Mouse (Mus musculus): ENCODE measurements around the gene Phactr4. TPM values are rescaled to one million over a fixed set of nuclear protein-coding genes. Genes with fewer than 3 reads are reported as not detected.

Gene Phactr4
- polyA plus RNA-seq, 1 experiment from 2014 or later, result 15.9 TPM

DNA sequence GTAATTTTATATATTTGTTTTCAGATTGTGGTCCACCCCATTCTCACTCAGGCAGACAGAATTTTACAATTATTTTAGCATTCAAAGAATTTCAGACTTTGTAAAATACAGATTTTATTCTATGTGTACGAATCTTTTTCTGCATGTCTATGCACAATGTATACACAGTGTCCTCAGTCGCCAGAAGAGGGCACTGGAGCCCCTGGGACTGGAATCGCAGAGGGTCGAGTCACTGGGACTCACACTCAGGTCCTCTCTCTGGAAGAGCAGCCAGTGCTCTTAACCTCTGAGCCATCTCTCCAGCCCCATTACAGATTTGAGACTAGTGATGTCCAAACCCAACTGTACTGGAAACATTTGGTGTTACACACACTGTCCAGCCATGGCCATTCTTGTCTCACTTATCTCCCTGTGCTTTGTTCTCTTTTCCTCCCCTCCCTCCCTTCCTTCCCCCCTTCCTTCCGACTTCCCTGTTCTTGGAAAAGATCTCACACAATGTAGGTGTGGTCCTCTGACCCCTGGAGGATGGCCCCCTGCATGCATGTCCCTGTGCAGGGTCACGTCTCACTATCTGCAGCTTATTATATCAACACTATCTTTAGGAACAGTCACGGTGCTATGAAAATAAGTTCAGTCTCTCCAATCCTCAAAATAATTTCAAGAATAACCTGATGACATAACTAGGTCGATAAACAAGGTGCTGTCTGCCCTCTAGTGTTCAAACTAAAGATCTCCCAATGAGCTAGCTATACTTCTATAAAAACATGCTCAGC, 10.8 kb downstream of the Phactr4 start:
- Histone ChIP-seq H3K9ac (no peak overlapping the region), H3K27ac (replicated peaks) (no peak overlapping the region), H3K9me3 (no peaks in the 10 kb centered on the region), H3K4me1 (peaks cover 24% of the 10 kb centered on the region), H3K36me3 (peaks cover 10% of the 10 kb centered on the region), H3K4me3 (no peak overlapping the region), H3K4me2 (no peak overlapping the region), H3K27me3 (replicated peaks) (no peaks in the 10 kb centered on the region)
- 0 out of 2 replicates have a peak, but pooled peaks have one; percentile 14 for ATAC-seq (ENCODE audit: extremely low read depth, insufficient number of reproducible peaks, low FRiP score, low TSS enrichment)
- WGBS, result 41% methylated on average over 8 of the region's 8 CpGs

DNA sequence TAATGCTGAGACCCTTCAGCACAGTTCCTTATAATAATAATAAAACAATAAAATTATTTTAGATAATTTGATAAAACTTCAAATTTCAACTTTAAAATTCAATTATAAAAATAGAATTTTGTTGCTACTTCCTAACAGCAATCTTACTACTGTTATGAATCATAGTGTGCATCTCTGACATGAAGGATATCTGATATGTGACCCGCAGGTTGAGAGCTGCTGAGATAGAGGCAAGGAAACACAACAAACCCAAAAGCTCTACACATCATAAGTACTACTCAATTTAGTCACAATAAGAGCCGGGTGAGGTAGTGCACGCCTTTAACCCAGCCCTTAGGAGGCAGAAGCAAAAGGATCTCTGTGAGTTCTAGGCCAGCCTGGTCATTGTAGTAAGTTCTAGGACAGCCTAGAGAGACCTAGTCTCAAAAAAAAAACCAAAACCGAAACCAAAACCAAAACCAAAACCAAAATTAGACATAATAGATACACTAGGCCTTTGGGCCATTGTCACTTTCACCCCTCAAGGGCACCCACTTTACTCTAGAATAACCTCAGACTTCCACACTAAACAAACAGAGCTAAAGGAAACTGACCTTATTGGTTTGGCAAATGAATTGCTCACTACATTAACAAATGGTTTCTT, 12.6 kb downstream of the Phactr4 start:
- 81% methylated on average over 4 of the region's 4 CpGs for WGBS
- Histone ChIP-seq H3K4me2 (no peak overlapping the region), H3K4me1 (peaks cover 25% of the 10 kb centered on the region), H3K9me3 (no peaks in the 10 kb centered on the region), H3K36me3 (peaks cover 10% of the 10 kb centered on the region), H3K4me3 (no peak overlapping the region), H3K9ac (no peak overlapping the region), H3K27me3 (replicated peaks) (no peaks in the 10 kb centered on the region), H3K27ac (replicated peaks) (no peak overlapping the region)
- ATAC-seq (ENCODE audit: extremely low read depth, insufficient number of reproducible peaks, low FRiP score, low TSS enrichment), result no peak

DNA sequence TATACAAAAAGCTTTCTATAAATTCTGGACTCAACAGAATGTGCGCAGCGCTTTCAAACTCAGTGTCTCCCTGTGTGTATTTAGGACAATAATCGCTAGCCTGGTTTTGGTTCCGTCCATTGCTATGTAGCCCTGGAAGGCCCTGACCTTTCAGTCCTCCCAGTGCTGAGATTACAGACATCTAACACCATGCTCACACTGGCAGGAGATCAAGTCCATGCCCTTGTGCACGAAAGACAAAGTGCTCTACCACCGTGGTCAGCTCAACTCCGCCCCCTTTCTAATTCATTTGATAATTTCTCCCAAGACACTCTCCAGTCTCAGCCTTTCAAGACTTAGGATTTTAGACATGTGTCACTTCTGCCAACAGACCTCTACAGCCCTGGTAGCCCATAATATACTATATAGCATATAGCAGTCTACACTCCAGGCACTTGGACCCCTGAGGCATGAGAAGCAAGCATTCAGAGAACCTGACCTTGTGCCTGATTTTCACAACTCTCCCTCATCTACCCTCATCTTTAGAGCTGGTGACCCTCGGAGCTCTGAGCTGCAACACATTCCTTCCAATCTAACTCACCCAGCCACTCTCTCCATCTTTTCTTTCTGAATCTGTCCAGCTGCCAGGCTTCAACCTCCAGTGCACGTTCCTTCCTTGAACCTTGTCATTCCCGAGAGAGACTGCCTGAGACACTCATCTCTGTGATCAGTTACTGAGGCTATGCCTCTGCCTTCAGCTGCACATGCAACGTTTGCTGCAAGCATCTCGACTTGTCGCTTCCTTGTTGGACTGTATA, 15.7 kb downstream of the Phactr4 start:
- Histone ChIP-seq H3K9me3 (no peaks in the 10 kb centered on the region), H3K4me2 (no peak overlapping the region), H3K27ac (replicated peaks) (peak overlapping the region; percentile 50), H3K36me3 (no peaks in the 10 kb centered on the region), H3K4me1 (peaks cover 28% of the 10 kb centered on the region), H3K9ac (0 out of 2 replicates have a peak overlapping the region, but pooled peaks have one; percentile 2), H3K27me3 (replicated peaks) (no peaks in the 10 kb centered on the region), H3K4me3 (no peak overlapping the region)
- no peak; the same call in 1 of the 2 replicates for ATAC-seq (ENCODE audit: extremely low read depth, insufficient number of reproducible peaks, low FRiP score, low TSS enrichment)
- 57% methylated on average over 13 of the region's 13 CpGs for WGBS

DNA sequence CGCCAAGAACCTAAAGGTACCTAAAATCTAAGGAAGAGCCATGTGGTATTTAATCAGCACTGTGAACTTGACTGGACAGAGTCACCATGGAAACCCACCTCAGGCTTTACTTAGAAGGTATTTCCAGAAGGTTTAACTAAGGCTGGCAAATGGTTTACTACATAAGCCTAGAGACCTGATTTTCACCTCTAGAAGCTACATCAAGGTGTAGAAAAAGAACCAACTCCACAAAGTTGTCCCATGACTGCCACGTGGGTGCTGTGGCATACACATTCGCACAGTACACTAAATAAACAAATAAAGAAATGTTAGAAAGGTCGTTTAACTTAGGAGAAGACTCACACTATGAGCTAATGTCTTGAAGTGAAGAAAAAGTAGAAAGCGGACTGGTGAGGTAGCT, 17.7 kb downstream of the Phactr4 start:
- H3K9me3 ChIP-seq, result no peaks in the 10 kb centered on the region
- no peak for ATAC-seq (ENCODE audit: extremely low read depth, insufficient number of reproducible peaks, low FRiP score, low TSS enrichment)
- no peaks in the 10 kb centered on the region for H3K36me3 ChIP-seq
- 77% methylated on average over 5 of the region's 5 CpGs for WGBS
- no peaks in the 10 kb centered on the region for H3K27me3 ChIP-seq (replicated peaks)
- no peak overlapping the region for H3K9ac ChIP-seq
- H3K4me2 ChIP-seq, result no peak overlapping the region
- H3K4me1 ChIP-seq, result peaks cover 25% of the 10 kb centered on the region
- H3K27ac ChIP-seq (replicated peaks), result no peak overlapping the region
- no peak overlapping the region for H3K4me3 ChIP-seq

DNA sequence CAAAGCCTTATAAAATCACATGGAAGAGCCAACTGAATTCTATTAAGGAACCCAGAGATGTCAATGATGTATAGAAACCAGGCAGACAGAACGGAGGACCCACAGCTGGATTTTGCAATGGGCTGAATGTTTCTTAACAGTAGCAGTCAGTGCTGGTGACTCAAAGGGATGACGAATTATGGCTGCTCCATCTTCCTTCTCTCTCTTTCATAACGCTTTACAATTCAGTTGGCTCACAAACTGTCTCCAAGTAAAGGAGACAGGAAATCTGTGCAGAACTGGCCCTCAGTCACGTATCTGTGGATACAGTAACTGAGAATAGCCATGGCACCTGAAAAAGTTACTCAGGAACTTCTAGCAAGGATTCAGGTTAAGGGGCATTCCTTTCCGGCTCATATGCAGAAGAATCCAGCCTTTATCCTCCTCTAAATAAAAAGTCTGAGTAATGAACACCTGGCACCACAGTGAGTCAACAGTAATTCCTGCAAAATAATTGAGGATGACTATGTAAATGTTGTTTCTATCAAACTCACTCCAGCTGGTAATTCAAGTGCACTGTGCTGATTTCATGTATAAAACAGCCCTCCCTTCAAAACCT, 19.1 kb downstream of the Phactr4 start:
- 68% methylated on average over 5 of the region's 5 CpGs for WGBS
- ATAC-seq (ENCODE audit: extremely low read depth, insufficient number of reproducible peaks, low FRiP score, low TSS enrichment), result no peak
- H3K27ac ChIP-seq (replicated peaks), result no peak overlapping the region

DNA sequence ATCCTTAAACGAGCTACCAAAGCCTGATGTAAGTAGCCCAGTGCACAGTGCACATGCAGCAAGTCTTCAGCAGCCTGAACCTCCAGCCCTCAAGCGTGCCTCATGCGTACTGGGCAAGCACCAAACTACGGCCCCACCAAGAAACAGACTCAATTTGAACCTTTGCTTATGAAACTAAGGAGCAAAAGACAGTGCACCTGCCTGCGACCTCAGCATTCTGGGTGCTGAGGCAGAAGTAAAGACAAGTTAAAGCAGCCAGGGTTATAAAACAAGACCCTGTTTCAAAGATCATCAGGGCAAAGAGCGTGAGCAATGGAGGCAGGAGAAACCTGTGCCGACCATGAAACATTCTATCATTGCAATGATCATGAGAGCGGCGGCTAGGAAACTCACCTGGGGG, 21.3 kb downstream of the Phactr4 start:
- Histone ChIP-seq H3K4me2 (no peak overlapping the region), H3K27ac (replicated peaks) (no peak overlapping the region), H3K36me3 (no peaks in the 10 kb centered on the region), H3K27me3 (replicated peaks) (no peaks in the 10 kb centered on the region), H3K4me3 (no peak overlapping the region), H3K9ac (no peak overlapping the region), H3K9me3 (no peaks in the 10 kb centered on the region), H3K4me1 (peaks cover 39% of the 10 kb centered on the region)
- 90% methylated on average over 9 of the region's 9 CpGs for WGBS
- ATAC-seq (ENCODE audit: extremely low read depth, insufficient number of reproducible peaks, low FRiP score, low TSS enrichment), result no peak

More for the DNA sequence above, 19.1 kb downstream of the Phactr4 start:
- Histone ChIP-seq H3K4me3 (no peak overlapping the region), H3K36me3 (no peaks in the 10 kb centered on the region), H3K27me3 (replicated peaks) (no peaks in the 10 kb centered on the region), H3K4me1 (peaks cover 37% of the 10 kb centered on the region), H3K9me3 (no peaks in the 10 kb centered on the region), H3K9ac (no peak overlapping the region), H3K4me2 (no peak overlapping the region)

DNA sequence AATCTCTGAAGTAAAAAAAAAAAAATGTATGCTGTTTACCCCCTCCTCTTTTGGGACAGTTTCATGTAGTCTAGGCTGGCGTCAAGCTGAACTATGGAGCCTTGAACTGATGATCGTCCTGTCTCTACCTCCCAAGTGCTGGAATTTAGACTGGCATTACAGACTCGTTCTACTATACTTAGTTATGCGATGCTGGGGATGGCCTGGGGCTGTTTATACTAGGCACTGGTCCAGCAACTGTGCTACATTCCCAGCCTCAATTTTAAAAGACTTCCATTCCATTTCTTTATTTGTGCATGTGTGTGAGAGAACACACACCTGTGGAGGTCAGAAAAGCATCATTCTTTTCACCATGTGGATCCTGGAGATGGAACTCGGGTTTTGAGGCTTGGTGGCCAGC, 23.4 kb downstream of the Phactr4 start:
- H3K4me3 ChIP-seq, result no peak overlapping the region

DNA sequence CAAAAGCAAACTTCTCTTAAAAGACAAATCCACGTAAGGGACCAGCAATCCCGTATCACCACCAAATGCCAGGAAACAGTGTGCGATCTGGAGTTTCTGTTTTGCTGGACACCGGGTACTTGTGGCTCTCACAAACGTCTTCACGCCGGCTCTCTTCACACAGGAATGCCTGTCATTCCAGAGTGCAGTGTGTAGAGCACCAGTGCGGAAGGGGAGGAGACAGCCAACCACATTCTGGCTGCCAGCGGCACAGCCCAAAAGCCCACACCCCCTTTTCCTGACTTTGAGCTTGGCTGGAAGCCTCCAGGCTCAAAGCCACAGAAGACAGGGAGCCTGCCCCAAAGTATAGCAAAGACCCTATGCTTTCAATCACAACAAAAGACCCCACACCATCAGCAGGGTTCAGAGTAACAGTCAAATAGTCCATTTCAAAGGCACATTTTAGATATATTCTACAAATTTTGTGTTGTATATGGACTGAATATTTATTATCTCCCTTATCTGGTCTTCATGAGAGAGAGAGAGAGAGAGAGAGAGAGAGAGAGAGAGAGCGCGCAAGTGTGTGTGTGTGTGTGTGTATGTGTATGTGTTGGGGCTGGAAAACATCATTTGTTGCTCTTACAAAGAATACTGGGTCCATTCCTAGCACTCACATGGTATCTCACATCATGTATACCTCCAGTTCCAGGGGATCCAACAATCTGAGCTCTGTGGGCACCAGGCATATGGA, 24.1 kb downstream of the Phactr4 start:
- no peaks in the 10 kb centered on the region for H3K36me3 ChIP-seq
- WGBS, result 10% methylated on average over 11 of the region's 11 CpGs
- peak overlapping the region; percentile 74 for H3K9ac ChIP-seq

More for the DNA sequence above, 23.4 kb downstream of the Phactr4 start:
- peaks cover 34% of the 10 kb centered on the region for H3K4me1 ChIP-seq
- H3K27me3 ChIP-seq (replicated peaks), result no peaks in the 10 kb centered on the region
- ATAC-seq (ENCODE audit: extremely low read depth, insufficient number of reproducible peaks, low FRiP score, low TSS enrichment), result no peak
- no peak overlapping the region for H3K9ac ChIP-seq
- peak overlapping the region; percentile 87 for H3K27ac ChIP-seq (replicated peaks)
- no peaks in the 10 kb centered on the region for H3K9me3 ChIP-seq
- H3K4me2 ChIP-seq, result no peak overlapping the region
- WGBS, result 60% methylated on average over 5 of the region's 5 CpGs
- H3K36me3 ChIP-seq, result no peaks in the 10 kb centered on the region

DNA sequence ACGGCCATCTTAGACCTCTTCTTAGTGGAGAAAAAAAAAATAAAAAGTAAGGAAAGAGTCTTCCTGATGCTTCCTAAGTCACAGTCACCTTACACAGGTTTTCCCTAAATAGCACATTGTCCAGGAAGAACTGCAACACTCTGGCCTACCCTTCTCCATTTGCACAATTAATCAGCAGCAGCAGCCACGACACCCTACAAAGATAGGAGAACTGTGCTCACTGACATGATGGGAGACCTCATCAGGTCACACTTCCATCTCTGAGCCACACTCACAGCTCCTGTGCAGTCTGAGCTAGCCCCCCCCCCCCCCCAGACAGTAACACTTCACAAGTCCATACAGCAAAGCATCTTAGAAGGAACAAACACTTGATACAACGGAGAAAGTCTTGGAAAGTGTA, 25.2 kb downstream of the Phactr4 start:
- peak overlapping the region; percentile 56 for H3K4me3 ChIP-seq
- H3K4me1 ChIP-seq, result peaks cover 32% of the 10 kb centered on the region
- 57% methylated on average over 3 of the region's 3 CpGs for WGBS
- H3K27me3 ChIP-seq (replicated peaks), result no peaks in the 10 kb centered on the region
- no peaks in the 10 kb centered on the region for H3K9me3 ChIP-seq
- no peak for ATAC-seq (ENCODE audit: extremely low read depth, insufficient number of reproducible peaks, low FRiP score, low TSS enrichment)
- H3K4me2 ChIP-seq, result peak overlapping the region; percentile 83
- H3K27ac ChIP-seq (replicated peaks), result peak overlapping the region; percentile 62
- H3K36me3 ChIP-seq, result 0 out of 2 replicates have a peak, but pooled peaks cover 6% of the 10 kb centered on the region
- peak overlapping the region; percentile 54; the same call in 1 of the 2 replicates for H3K9ac ChIP-seq

More for the DNA sequence above, 24.1 kb downstream of the Phactr4 start:
- Histone ChIP-seq H3K4me3 (peak overlapping the region; percentile 56), H3K27ac (replicated peaks) (peak overlapping the region; percentile 87), H3K27me3 (replicated peaks) (no peaks in the 10 kb centered on the region), H3K4me2 (peak overlapping the region; percentile 83), H3K9me3 (no peaks in the 10 kb centered on the region), H3K4me1 (peaks cover 32% of the 10 kb centered on the region)
- ATAC-seq (ENCODE audit: extremely low read depth, insufficient number of reproducible peaks, low FRiP score, low TSS enrichment), result peak; percentile 61; the same call in 1 of the 2 replicates

DNA sequence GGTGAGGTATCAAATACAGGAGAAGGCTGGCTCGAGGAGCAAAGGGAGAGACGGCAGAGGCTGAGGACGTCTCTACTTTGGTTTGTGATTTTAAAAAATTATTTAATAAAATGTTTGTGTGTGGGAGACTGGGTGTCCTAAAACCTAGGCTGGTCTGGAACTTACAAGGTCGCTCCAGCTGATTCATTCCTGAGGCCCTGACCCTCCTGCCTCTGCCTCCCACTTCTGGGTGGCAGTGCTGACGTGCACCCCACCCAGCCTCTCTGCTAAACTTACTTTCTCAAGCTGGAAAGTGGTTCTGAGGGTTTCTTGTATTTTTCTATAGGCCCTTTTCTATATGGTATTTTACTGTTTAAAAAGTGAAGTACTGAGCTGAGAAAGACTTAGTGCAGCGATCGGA, 26.0 kb downstream of the Phactr4 start:
- Histone ChIP-seq H3K27me3 (replicated peaks) (no peaks in the 10 kb centered on the region), H3K27ac (replicated peaks) (no peak overlapping the region), H3K9ac (no peak overlapping the region), H3K9me3 (no peaks in the 10 kb centered on the region), H3K36me3 (0 out of 2 replicates have a peak, but pooled peaks cover 6% of the 10 kb centered on the region), H3K4me3 (no peak overlapping the region), H3K4me2 (no peak overlapping the region), H3K4me1 (peaks cover 32% of the 10 kb centered on the region)
- WGBS, result 91% methylated on average over 7 of the region's 7 CpGs
- ATAC-seq (ENCODE audit: extremely low read depth, insufficient number of reproducible peaks, low FRiP score, low TSS enrichment), result no peak
